Mouse (Mus musculus): ENCODE measurements around the gene Agtpbp1. TPM values are rescaled to one million over a fixed set of nuclear protein-coding genes. Genes with fewer than 3 reads are reported as not detected.

Agtpbp1 gene
- polyA plus RNA-seq, 1 experiment from 2014 or later = 24.5 TPM

GRCm38 (mm10) chr13:59472222-59472621, 112.8 kb downstream of the Agtpbp1 start:
- no peaks in the 10 kb centered on the region for H3K4me1 ChIP-seq
- H3K4me3 ChIP-seq (replicated peaks) = no peak overlapping the region
- H3K9ac ChIP-seq = no peak overlapping the region
- H3K36me3 ChIP-seq (replicated peaks) = peaks cover 16% of the 10 kb centered on the region; the same call in 1 of the 2 replicates
- ATAC-seq (ENCODE audit: low FRiP score) = no peak
- WGBS = 88% methylated on average over 5 of the region's 5 CpGs
- H3K4me2 ChIP-seq = no peak overlapping the region
- no peak overlapping the region for H3K27ac ChIP-seq
- H3K9me3 ChIP-seq = no peaks in the 10 kb centered on the region
- no peaks in the 10 kb centered on the region for H3K27me3 ChIP-seq

- no peak overlapping the region for H3K9ac ChIP-seq
Observed at GRCm38 (mm10) chr13:59469701-59470100, 115.3 kb downstream of the Agtpbp1 start.

GRCm38 (mm10) chr13:59468181-59468802, 116.7 kb downstream of the Agtpbp1 start:
- H3K27ac ChIP-seq = no peak overlapping the region
- 86% methylated on average over 8 of the region's 8 CpGs for WGBS
- H3K27me3 ChIP-seq = no peaks in the 10 kb centered on the region
- no peaks in the 10 kb centered on the region for H3K9me3 ChIP-seq
- no peak overlapping the region for H3K4me2 ChIP-seq
- H3K36me3 ChIP-seq (replicated peaks) = 0 out of 2 replicates have a peak, but pooled peaks cover 7% of the 10 kb centered on the region
- no peaks in the 10 kb centered on the region for H3K4me1 ChIP-seq
- no peak overlapping the region for H3K4me3 ChIP-seq (replicated peaks)
- ATAC-seq (ENCODE audit: low FRiP score) = no peak
- H3K9ac ChIP-seq = no peak overlapping the region

More at GRCm38 (mm10) chr13:59469701-59470100, 115.3 kb downstream of the Agtpbp1 start:
- Histone ChIP-seq H3K4me2 (no peak overlapping the region), H3K27ac (no peak overlapping the region), H3K4me3 (replicated peaks) (no peak overlapping the region), H3K4me1 (no peaks in the 10 kb centered on the region), H3K9me3 (no peaks in the 10 kb centered on the region), H3K36me3 (replicated peaks) (0 out of 2 replicates have a peak, but pooled peaks cover 6% of the 10 kb centered on the region), H3K27me3 (no peaks in the 10 kb centered on the region)
- no peak for ATAC-seq (ENCODE audit: low FRiP score)
- WGBS = 89% methylated on average over 5 of the region's 5 CpGs

GRCm38 (mm10) chr13:59467591-59467990, 117.4 kb downstream of the Agtpbp1 start:
- H3K4me3 ChIP-seq (replicated peaks) = no peak overlapping the region
- no peak for ATAC-seq (ENCODE audit: low FRiP score)
- H3K27me3 ChIP-seq = no peaks in the 10 kb centered on the region
- H3K27ac ChIP-seq = no peak overlapping the region
- H3K4me1 ChIP-seq = no peaks in the 10 kb centered on the region
- H3K9me3 ChIP-seq = no peaks in the 10 kb centered on the region
- 0 out of 2 replicates have a peak, but pooled peaks cover 6% of the 10 kb centered on the region for H3K36me3 ChIP-seq (replicated peaks)
- no peak overlapping the region for H3K9ac ChIP-seq
- WGBS = 83% methylated on average over 3 of the region's 3 CpGs
- H3K4me2 ChIP-seq = no peak overlapping the region

GRCm38 (mm10) chr13:59460958-59461357, 124.1 kb downstream of the Agtpbp1 start:
- ATAC-seq (ENCODE audit: low FRiP score) = no peak
- no peaks in the 10 kb centered on the region for H3K27me3 ChIP-seq
- 84% methylated on average over 3 of the region's 3 CpGs for WGBS
- H3K4me3 ChIP-seq (replicated peaks) = no peak overlapping the region
- peaks cover 21% of the 10 kb centered on the region; the same call in 1 of the 2 replicates for H3K36me3 ChIP-seq (replicated peaks)
- no peaks in the 10 kb centered on the region for H3K4me1 ChIP-seq
- no peak overlapping the region for H3K27ac ChIP-seq
- no peak overlapping the region for H3K9ac ChIP-seq
- H3K9me3 ChIP-seq = no peaks in the 10 kb centered on the region
- no peak overlapping the region for H3K4me2 ChIP-seq

- Histone ChIP-seq H3K4me3 (replicated peaks) (no peak overlapping the region), H3K9ac (no peak overlapping the region), H3K4me2 (no peak overlapping the region), H3K27ac (no peak overlapping the region), H3K4me1 (peaks cover 8% of the 10 kb centered on the region; the same call in 1 of the 2 replicates), H3K27me3 (no peaks in the 10 kb centered on the region), H3K9me3 (no peaks in the 10 kb centered on the region), H3K36me3 (replicated peaks) (peaks cover 11% of the 10 kb centered on the region; the same call in 1 of the 2 replicates)
- WGBS = 81% methylated on average over 1 of the region's 1 CpGs
- ATAC-seq (ENCODE audit: low FRiP score) = no peak
Observed at GRCm38 (mm10) chr13:59456203-59456602, 128.8 kb downstream of the Agtpbp1 start.

GRCm38 (mm10) chr13:59454001-59454785, 130.8 kb downstream of the Agtpbp1 start:
- Histone ChIP-seq H3K9me3 (no peaks in the 10 kb centered on the region), H3K36me3 (replicated peaks) (0 out of 2 replicates have a peak, but pooled peaks cover 7% of the 10 kb centered on the region), H3K4me1 (peaks cover 8% of the 10 kb centered on the region; the same call in 1 of the 2 replicates), H3K9ac (no peak overlapping the region), H3K27ac (no peak overlapping the region), H3K4me2 (no peak overlapping the region), H3K27me3 (no peaks in the 10 kb centered on the region), H3K4me3 (replicated peaks) (no peak overlapping the region)
- ATAC-seq (ENCODE audit: low FRiP score) = no peak
- WGBS = 87% methylated on average over 11 of the region's 11 CpGs

- H3K9me3 ChIP-seq = no peaks in the 10 kb centered on the region
- 0 out of 2 replicates have a peak, but pooled peaks cover 7% of the 10 kb centered on the region for H3K36me3 ChIP-seq (replicated peaks)
- H3K4me3 ChIP-seq (replicated peaks) = no peak overlapping the region
- H3K27ac ChIP-seq = no peak overlapping the region
- H3K27me3 ChIP-seq = no peaks in the 10 kb centered on the region
- H3K9ac ChIP-seq = no peak overlapping the region
- no peak for ATAC-seq (ENCODE audit: low FRiP score)
- H3K4me1 ChIP-seq = peaks cover 8% of the 10 kb centered on the region; the same call in 1 of the 2 replicates
- no peak overlapping the region for H3K4me2 ChIP-seq
- WGBS = 84% methylated on average over 6 of the region's 6 CpGs
Observed at GRCm38 (mm10) chr13:59453582-59453981, 131.4 kb downstream of the Agtpbp1 start.

GRCm38 (mm10) chr13:59453045-59453444, 132.0 kb downstream of the Agtpbp1 start:
- WGBS = 80% methylated on average over 2 of the region's 2 CpGs
- H3K4me2 ChIP-seq = no peak overlapping the region
- H3K36me3 ChIP-seq (replicated peaks) = 0 out of 2 replicates have a peak, but pooled peaks cover 7% of the 10 kb centered on the region
- H3K9me3 ChIP-seq = no peaks in the 10 kb centered on the region
- H3K4me3 ChIP-seq (replicated peaks) = no peak overlapping the region
- H3K27ac ChIP-seq = no peak overlapping the region
- no peak for ATAC-seq (ENCODE audit: low FRiP score)
- H3K27me3 ChIP-seq = no peaks in the 10 kb centered on the region
- no peak overlapping the region for H3K9ac ChIP-seq
- peaks cover 8% of the 10 kb centered on the region; the same call in 1 of the 2 replicates for H3K4me1 ChIP-seq

- no peak overlapping the region for H3K9ac ChIP-seq
- no peak overlapping the region for H3K27ac ChIP-seq
- no peak overlapping the region for H3K4me2 ChIP-seq
- ATAC-seq (ENCODE audit: low FRiP score) = no peak
- H3K36me3 ChIP-seq (replicated peaks) = 0 out of 2 replicates have a peak, but pooled peaks cover 7% of the 10 kb centered on the region
- WGBS = 91% methylated on average over 10 of the region's 10 CpGs
- H3K4me1 ChIP-seq = peaks cover 8% of the 10 kb centered on the region; the same call in 1 of the 2 replicates
- no peaks in the 10 kb centered on the region for H3K27me3 ChIP-seq
- no peak overlapping the region for H3K4me3 ChIP-seq (replicated peaks)
- no peaks in the 10 kb centered on the region for H3K9me3 ChIP-seq
Observed at GRCm38 (mm10) chr13:59450840-59451239, 134.2 kb downstream of the Agtpbp1 start.

- Histone ChIP-seq H3K27me3 (no peaks in the 10 kb centered on the region), H3K4me3 (replicated peaks) (no peak overlapping the region), H3K9me3 (no peaks in the 10 kb centered on the region), H3K36me3 (replicated peaks) (0 out of 2 replicates have a peak, but pooled peaks cover 3% of the 10 kb centered on the region), H3K27ac (no peak overlapping the region), H3K4me1 (no peaks in the 10 kb centered on the region), H3K4me2 (no peak overlapping the region), H3K9ac (no peak overlapping the region)
- WGBS = 92% methylated on average over 7 of the region's 7 CpGs
- no peak for ATAC-seq (ENCODE audit: low FRiP score)
Observed at GRCm38 (mm10) chr13:59447130-59447529, 137.9 kb downstream of the Agtpbp1 start.

- Histone ChIP-seq H3K4me3 (replicated peaks) (no peak overlapping the region), H3K36me3 (replicated peaks) (no peaks in the 10 kb centered on the region), H3K4me1 (no peaks in the 10 kb centered on the region), H3K9me3 (no peaks in the 10 kb centered on the region), H3K9ac (no peak overlapping the region), H3K27me3 (no peaks in the 10 kb centered on the region), H3K27ac (no peak overlapping the region), H3K4me2 (no peak overlapping the region)
- 90% methylated on average over 5 of the region's 5 CpGs for WGBS
- no peak for ATAC-seq (ENCODE audit: low FRiP score)
Observed at GRCm38 (mm10) chr13:59445179-59445578, 139.8 kb downstream of the Agtpbp1 start.
